Mouse (Mus musculus): ENCODE results near the gene Trim8. TPM values are rescaled to one million over a fixed set of nuclear protein-coding genes. Genes with fewer than 3 reads are reported as not detected.
A peak's percentile ranks its signal among the peaks of the same experiment; 100 is the strongest.

Trim8 gene
- total RNA-seq (2021), result 10 to 100 TPM; 19.1 to 20.6 TPM
- long read RNA-seq, experiment 1, transcript Trim8-201 (6 exons, 3,580 nt), result major isoform, 14 of 20 reads
- long read RNA-seq, experiment 1, partial matches to known transcripts, result 1 of 20 reads
- long read RNA-seq, experiment 1, other reads (novel, unspliced or antisense), result 5 of 20 reads
- long read RNA-seq, experiment 2, transcript Trim8-201 (6 exons, 3,580 nt), result major isoform, 33 of 42 reads
- long read RNA-seq, experiment 2, partial matches to known transcripts, result 7 of 42 reads
- long read RNA-seq, experiment 2, other reads (novel, unspliced or antisense), result 2 of 42 reads

DNA sequence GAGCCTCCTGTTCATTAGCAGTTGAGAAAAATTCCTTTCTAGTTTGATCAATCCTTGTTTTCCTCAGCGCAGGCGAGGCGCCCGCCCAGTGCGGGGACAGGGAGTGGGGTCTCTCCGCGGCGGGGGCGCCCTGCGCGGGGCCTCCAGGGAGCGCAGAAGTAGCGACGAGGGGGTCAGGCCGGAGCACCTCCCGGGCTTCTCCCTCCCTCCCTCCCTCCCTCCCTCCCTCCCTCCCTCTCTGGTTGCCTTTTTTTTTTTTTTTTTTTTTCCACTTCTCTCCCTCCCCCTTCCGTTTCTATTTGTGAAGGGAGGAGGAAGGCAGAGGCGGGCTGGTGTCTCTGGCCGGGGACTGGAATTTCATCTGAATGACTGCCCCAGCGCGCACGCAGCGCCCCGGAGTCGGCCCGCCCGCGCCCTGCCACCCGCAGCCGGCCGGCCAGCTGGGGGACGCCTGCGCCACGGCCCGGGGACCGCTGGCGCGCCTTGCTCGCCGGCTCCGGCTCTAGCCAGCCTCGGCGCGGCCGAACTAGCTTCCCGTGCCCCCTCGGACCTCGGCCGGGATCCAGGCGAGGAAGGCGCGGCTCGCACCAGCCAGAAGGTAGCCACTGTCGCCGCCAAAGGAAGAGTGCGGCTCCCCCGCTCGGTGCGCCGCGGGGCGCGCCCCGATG lies at the start of gene Trim8:
Gene Trim8, plus strand, starts transcription at position 302 of the 668 bp plus-strand sequence.
- peak; percentile 88 for DNase-seq

DNA sequence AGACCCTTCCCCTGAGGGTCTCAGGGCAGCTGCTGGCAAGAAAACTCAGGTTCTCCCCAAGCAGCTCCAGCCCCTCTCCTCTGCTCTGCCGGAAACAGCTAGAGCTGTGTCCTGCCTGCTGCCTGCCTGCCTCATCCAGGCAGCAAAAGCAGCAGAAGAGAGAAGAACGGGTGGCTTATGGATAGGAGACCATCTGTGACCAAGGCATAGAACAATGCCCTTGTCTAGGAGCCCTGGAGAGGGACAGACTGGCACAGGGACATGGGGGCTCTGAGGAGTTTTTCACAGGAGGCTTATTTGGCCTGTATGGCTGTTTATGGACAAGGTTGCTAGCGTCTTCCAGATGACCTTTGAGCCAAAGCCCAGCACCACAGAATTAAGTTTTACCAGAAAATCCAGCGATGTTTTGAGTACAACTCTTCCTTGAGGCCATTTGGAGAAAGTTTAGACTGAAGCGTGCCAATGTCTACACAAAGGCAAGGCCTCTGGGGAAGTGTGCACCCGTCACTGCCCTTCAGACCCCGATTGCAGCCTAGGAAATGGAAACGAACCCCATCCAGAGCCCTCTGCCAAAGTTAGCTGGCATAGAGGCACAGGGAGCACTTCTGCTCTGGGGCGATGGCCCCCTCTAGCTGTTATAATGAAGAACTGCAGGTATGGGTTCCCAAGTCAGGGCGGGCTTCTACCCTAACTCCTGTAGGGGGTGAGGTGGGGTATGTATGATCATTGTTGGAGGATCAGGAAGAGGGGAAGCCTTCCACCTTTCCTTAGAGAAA lies 49.3 kb upstream of the Trim8 start:
- no peak for DNase-seq

DNA sequence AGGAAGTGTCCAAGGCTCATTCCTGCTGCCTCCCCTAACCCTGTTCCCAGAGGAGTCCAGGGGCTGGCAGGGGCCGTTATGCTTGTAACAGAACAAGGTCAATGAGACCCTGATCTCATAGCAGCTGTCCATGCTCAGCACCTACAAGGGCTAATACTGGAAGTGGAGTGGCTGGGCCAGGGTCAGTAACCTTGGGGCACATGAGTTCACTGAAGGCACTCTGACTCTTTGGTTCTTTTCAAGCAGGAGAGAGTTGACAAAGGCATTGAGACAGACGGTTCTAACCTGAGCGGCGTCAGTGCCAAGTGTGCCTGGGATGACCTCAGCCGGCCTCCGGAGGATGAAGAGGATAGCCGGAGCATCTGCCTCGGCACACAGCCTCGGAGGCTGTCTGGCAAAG lies 48.6 kb upstream of the Trim8 start:
- DNase-seq, result no peak

DNA sequence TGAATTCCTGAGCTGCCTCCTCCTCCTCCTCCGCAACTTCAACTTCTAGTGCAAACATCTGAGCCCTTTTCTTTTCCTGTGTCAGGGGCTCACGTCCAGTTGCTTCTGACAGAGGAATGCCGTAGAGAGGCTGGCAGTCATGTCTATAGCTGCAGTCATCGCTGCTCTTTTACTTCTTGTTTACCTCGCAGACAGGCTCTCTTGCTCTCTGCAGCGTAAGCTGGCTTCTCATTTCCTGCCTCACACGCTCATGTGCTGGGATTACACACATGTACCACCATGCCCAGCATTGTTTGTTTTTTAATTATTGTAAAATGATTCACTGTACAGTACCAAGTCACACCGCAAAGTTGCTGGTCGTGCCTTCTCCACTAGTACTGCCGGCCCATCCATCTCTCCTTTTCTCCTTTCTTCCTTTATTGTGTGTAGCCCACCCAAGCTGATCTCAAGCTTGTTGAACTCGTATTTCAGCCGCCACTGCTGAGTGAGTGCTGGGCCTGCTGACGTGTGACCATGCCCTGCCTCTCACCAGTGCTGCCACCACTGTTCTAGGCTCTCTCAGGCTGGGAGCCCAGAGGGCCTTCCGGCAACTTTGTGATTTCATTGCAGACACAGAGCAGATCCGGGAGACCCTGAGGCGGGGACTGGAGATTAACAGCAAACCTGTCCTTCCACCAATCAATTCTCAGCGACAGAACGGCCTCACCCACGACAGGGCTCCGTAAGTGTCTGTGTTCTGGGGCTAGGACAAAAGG lies 47.2 kb upstream of the Trim8 start:
- no peak for DNase-seq

DNA sequence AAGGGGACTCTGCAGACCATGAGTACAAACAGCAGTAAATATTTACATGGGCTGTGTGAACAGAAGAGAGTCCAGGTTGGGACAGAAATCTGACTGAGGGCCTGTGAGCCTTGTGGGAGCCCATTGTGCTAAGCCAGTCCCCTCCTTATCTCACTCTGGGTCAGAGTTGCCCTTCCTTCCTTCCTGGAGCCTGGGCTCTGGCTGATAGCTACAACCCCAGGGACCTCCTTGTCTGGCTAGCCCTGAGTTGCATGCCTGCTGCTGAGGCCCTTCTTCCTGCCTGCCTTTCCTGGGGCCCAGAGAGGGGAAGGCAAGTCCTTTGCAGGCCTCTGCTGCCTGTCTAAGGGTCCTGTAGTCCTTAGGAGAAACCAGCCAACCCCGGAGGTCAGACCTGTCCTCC lies 46.5 kb upstream of the Trim8 start:
- no peak for DNase-seq

DNA sequence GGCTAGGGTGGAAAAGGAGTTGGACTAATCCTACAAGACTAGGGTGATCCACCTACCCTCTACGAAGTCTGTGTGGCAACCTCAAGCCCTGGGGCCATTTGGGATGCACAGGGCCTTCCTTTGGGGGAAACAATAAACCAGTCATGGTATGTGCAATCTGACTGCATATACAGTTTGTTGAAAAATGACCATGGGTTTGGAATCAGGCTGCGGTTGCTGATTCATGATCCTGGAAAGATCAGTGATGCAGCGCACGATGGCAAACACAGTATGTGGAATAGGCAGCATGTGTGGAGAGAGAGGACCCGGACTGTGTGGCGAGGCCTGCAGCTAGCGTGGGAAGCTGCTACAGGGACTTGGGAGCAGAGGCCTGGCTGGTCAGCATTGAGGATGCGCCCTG lies 45.9 kb upstream of the Trim8 start:
- no peak for DNase-seq

DNA sequence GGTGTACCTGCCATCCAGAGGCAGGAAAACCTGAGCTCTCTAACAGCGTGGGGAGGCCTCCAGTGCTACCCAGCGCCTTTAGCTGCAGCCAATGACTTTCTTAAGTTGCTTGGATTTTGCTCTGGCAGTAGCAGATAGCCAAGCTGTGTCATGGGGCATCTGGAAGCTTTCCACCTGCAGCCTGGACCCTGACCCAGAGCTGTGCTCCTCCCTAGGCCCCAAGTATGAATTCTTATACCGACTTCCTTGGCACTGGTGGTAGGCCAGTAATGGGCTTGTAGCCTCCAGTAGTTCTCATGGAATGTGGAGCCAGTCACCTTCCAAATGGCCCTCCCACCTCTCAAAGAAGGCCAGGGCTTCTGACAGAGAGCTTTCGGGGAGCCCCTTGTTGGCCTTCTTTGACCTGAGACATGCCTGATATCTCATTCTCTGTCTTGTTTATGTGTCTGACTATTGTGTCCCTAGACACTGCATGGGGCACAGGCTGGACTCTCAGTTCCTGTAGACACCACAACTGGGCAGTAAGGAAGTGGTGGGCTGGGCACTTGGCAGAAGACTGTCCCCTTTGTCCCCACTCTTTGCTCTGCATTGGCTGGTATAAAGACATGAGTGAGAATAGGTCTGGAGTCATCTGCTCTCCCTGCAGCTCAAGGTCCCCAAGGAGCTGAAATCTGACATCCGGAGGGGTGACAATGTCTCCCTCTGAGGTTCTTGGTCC lies 45.3 kb upstream of the Trim8 start:
- no peak for DNase-seq

DNA sequence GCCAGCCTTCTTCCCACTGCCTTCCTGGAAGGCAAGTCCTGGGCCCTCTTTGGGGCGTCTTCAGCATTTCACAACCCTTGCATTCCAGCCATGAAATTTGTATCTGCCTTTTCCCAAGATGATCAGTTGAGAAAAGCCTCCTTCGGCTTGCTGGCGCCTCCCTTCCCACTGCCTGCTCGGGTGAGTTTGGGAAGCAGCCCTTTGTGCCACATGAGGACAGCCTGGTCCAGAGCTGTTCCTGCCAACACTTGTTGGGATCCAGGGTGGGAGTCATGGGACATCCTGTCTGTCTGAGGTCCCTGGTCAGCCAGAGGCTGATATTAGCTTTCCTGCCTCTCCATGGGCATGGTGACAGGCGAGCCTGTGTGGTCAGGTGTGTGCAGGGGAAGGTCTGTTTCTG lies 43.7 kb upstream of the Trim8 start:
- DNase-seq, result no peak

DNA sequence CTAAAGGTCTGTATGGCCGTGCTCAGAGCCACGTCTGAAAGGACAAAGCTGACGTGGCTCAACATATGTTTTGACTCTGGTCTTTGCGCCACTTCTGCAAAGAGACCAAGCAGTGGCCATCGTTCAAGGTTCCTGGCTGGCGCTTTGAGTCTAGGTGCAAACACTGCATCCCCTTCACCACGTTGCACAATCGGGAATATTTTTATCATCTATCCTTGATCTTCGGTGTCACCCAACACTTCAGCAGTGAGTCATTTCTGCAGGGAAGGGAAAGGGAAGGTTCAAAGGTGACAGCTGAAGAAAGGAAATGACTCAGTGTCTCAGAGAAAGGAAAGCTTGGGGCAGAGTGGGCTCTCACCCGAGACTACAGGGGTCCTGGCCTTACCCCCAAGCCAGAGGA lies 42.2 kb upstream of the Trim8 start:
- no peak for DNase-seq

DNA sequence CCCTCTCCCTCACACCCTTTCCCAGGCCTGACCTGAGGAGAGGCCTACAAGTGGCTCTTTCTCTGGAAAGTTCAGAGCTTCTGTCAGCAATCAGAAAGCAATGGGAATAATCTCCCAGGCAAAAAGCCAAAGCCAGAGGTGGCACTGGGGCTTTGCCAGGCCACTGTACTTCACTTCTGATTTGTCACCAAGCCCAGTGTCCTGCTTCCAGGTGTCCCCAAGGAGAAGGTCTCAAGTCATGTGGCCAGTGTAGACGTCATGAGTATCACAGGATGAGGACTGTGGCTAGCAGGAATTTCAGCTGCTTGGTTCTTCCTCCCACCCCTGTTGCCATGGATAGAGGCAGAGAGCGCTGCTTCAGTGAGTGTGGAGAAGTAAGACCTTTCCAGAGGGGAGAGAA lies 41.6 kb upstream of the Trim8 start:
- no peak for DNase-seq

DNA sequence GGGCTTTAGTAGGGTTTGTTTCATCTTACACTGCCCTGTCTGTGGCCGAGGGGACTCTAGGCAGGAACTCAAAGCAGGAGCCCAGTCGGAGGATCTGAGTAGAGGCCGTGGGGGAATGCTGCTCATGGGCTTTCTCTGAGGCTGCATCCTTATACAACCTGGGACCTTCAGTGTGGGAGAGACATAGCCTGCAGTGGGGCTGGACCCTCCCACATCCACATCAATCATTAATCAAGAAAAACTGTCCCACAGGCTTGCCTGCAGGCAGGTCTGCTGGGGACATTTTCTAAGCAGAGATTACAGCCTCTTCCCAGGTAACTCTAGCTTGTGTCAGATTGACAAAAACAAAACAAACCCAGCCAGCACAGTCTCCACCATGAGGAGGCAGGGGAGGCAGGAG lies 38.9 kb upstream of the Trim8 start:
- no peak for DNase-seq

DNA sequence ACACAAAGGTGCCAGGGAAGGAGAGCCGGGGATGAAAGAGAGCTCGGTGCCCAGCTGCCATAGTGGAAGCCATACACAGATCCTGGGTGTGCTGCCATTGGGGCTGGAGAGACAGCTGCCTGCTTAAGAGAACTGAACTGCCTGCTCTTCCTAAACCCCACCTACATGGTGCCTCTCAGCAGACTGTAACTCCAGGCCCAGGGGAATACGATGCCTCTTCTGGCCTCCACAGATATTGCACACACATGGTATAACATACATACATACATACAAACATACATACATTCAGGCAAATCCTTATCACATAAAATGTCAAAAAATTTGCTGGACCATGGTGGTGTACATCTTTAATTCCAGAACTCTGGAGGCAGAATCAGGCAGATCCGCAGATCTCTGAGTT lies 38.1 kb upstream of the Trim8 start:
- DNase-seq, result no peak

DNA sequence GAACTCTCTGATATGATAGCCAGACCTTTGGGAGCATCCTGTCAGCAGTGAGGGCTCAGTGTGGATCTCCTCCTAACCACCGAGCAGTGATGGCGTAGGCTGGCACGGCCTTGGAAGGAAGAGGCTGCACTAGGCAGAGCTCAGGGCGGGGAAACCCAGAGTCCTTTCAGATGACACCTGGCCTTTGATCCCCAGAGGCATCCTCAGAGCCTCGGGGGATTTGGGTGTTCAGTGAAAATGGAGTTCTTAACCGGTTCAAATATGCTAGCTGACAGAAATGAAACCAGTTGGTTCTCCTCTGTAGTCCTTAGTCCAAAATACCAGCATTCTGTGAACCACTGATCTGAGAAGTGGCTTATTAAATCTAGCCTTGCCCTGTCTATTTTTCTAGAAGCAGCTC lies 35.3 kb upstream of the Trim8 start:
- no peak for DNase-seq

DNA sequence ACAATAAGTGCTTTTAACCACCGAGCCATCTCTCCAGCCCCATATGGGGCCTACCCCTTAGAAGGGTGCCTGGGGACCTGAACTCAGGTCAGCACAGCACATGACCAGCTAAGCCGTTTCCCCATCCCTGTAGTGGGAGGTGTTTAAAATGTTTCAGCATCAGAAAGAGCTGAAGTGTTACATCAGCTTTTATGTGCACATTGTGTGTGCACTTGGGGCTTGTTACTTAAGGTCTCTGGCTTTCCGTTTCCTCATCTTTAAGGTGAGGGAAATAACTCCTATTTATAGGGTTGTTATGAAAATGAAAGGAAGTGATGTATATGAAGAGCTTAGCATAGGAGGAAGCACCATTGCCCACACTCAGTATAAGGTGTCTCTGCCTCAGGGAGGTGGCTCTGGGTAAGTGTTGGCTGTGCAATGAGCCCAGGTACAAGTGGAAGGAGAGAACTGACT lies 34.4 kb upstream of the Trim8 start:
- no peak for DNase-seq

DNA sequence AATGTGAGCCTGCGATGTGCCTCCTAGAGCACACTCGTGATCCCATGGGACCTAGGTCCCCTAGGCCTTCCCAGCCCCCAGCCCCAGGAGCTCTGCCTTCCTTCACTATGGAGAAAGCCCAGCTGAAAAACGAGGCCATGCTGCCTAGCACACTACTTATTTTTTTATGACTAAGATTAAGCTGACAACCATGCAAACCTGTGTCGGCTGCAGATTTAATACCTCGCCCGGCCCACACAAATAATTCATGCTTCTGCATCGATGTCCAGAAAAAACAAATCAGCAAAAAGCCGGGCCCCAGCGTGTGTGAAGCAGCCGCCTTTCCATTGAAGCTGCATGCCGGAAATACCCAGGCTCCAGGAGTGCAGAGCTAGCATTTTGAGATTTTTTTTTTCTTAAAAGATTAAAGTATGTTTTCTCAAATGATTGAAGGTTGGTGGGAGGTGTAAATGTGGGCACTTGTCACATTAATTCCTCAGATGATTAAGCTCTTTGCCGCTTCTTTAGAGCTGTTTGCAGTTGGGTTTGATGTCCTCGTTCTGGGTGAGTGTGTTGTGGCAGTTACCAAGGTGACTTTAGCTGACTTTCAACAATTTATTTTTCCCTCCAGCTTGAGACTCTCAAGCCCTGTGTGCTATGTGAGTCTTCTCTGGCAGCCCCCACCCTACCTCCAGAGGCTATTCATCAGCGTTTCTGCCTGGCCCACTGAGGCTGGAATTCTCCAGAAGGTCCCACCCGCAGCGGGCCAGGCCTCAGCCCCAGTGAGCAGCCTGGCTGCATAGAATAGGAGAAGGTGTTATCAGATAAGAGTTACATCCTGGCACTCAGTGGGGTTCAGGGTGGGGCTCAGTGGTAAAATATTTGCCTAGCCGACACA lies 30.9 kb upstream of the Trim8 start:
- DNase-seq, result no peak

DNA sequence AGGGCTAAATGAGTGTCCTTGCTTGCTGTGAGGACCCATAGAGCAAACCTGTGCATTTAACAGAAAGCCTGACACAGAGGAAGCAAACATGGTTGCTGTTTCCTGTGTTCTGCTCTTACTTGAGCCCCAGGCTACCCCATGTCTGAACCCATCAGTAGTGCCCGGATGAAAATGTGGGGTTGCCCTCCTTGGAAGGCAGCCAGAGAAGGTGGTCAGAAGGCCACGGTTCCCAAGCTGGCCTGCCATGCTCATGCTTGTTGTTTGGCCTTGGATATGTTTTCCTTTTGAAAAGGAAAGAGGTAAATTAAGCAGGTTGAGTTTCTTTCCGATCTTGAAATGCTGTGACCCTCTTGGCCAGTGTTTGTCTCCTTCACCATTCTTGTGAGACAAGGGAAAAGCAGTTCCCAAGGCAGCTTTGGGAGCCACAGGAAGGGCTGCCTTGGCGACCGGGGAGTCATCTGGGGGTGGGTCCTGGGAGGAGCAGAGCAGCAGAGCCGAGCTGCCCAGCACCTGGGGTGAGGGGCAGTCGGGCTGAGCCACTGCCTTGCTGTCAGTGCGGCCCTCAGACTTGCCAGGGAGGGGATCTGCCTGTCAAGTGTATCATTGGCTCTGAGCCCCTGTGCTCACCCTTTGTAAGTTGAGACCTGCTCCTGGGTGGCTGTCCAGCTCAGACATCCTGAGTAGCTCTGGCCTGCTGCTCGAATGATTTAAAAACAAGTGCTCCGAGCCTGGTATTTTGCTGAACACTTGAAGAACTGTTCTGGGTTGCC lies 30.0 kb upstream of the Trim8 start:
- peak; percentile 53 for DNase-seq

DNA sequence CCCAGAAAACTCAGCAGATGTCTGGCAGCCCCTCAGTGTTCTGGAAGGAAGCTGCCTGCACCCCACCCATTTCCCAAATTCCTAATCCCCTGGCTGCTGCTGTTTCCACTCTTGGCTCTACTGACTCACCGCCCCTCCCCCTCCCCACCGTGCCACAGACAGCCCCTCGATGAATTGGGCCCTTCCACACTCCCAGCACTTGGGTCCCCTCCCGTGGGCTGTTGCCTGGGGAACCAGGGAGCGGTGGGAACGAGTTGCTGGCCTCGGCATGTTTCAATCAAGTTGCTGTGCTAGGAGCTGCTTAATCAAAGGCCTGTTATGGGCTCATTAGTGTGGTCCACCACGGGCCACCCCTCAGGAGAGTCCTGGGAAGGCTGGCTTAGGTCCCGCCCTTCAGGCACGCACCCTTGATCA lies 24.1 kb upstream of the Trim8 start:
- peak; percentile 62 for DNase-seq

DNA sequence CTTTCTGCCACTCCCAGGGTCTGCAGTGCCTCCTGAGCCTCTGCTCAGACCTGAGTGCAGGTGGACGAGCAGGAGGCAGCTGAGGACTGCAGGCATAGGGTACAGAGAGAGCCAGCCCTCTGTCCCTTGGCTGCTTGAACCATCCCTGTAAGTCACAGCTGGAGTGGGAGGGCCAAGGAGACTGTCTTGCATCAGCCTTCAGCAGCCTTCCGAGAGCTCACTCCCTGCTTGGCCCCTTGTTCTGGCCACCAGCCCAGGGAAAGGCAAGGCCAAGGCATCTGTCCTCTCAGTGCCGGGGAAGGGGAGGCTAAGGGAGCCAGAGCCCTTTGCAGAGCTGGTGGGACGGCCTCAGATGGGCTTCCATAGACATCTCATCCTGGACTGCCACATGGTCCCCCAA lies 23.3 kb upstream of the Trim8 start:
- peak; percentile 66 for DNase-seq

DNA sequence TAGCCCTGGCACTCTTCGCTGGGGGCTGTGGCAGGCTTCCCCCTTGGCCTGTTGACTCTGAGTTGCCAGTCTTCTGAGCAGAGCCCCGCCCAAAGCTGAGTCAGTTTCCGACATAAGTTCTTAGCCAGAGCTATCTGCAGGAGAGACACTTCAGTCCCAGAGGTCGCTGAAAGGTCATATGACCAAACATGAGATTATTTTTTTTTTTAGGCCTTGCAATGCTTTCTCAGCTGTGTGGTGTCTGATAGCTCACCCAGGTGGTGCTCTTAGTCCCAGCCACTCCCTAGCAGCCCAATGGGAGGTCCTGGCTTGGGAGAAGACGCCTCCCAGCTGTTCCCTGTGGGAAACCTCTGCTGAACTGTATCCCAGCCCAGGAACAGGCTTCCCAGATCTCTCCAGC lies 22.7 kb upstream of the Trim8 start:
- DNase-seq, result peak; percentile 65
